Mouse (Mus musculus): ENCODE measurements around the gene Prom2. TPM values are rescaled to one million over a fixed set of nuclear protein-coding genes. Genes with fewer than 3 reads are reported as not detected.

Gene Prom2
- total and polyA plus RNA-seq, 3 experiments: not detected

GRCm38 (mm10) chr2:127482533-127482911, 58.7 kb downstream of the Prom2 start:
- Histone ChIP-seq H3K4me1 (ENCODE audit: control insufficient read depth in 1 of 2, insufficient read depth in 2 of 2, low read length in 2 of 2) (no peaks in the 10 kb centered on the region), H3K4me3 (ENCODE audit: control insufficient read depth in 1 of 2, insufficient read depth in 1 of 2, low read depth in 2 of 2, low read length in 2 of 2) (peak overlapping the region in 1 of 2 experiments; percentile 28; a peak in 1 of 4 replicates), H3K27me3 (ENCODE audit: control insufficient read depth in 1 of 2, insufficient read depth in 2 of 2, low read length in 2 of 2) (peaks cover 0 to 6% of the 10 kb centered on the region in 2 experiments; a peak in 2 of 4 replicates), H3K27ac (ENCODE audit: control insufficient read depth, low read depth, low read length) (no peak overlapping the region), H3K36me3 (ENCODE audit: control insufficient read depth in 1 of 2, insufficient read depth in 2 of 2, low read length in 2 of 2) (no peaks in the 10 kb centered on the region), H3K9me3 (replicated peaks; ENCODE audit: insufficient read depth, low read length) (no peaks in the 10 kb centered on the region), H3K9ac (ENCODE audit: control insufficient read depth, low read depth, low read length, poor library complexity, severe bottlenecking) (no peak overlapping the region), H3K79me2 (ENCODE audit: control insufficient read depth, insufficient read depth, low read length, poor library complexity) (no peaks in the 10 kb centered on the region)
- TF ChIP-seq SIN3A (IDR thresholded peaks at IDR 0.05; ENCODE audit: low read length) (no peak), USF1 (IDR thresholded peaks at IDR 0.05; ENCODE audit: low read depth, low read length) (no peak), MAZ (IDR thresholded peaks at IDR 0.05; ENCODE audit: low read depth, low read length) (no peak), ELF1 (IDR thresholded peaks at IDR 0.05; ENCODE audit: low read depth, low read length) (no peak), POLR2AphosphoS2 (IDR thresholded peaks at IDR 0.05; ENCODE audit: low read length) (no peak), GATA1 (IDR thresholded peaks at IDR 0.05; ENCODE audit: low read depth, low read length) (no peak), CTCF (IDR thresholded peaks at IDR 0.05 in 2 of 3, conservative IDR thresholded peaks at IDR 0.05 in 1 of 3; ENCODE audit: control insufficient read depth in 1 of 3, insufficient read depth in 1 of 3, low read depth in 2 of 3, low read length in 3 of 3, poor library complexity in 1 of 3, severe bottlenecking in 1 of 3) (no peak), CHD1 (IDR thresholded peaks at IDR 0.05; ENCODE audit: low read depth, low read length) (no peak), ETS1 (IDR thresholded peaks at IDR 0.05; ENCODE audit: low read depth, low read length) (no peak), RCOR1 (IDR thresholded peaks at IDR 0.05; ENCODE audit: low read depth, low read length) (no peak)
- DNase-seq (ENCODE audit: low read depth, low spot score): peak; percentile 37

- no peaks in the 10 kb centered on the region for H3K79me2 ChIP-seq (ENCODE audit: control insufficient read depth, insufficient read depth, low read length, poor library complexity)
- H3K27me3 ChIP-seq (ENCODE audit: control insufficient read depth in 1 of 2, insufficient read depth in 2 of 2, low read length in 2 of 2): peaks cover 0 to 6% of the 10 kb centered on the region in 2 experiments; a peak in 2 of 4 replicates
- no peaks in the 10 kb centered on the region for H3K4me1 ChIP-seq (ENCODE audit: control insufficient read depth in 1 of 2, insufficient read depth in 2 of 2, low read length in 2 of 2)
- peak overlapping the region in 1 of 2 experiments; percentile 26; a peak in 1 of 4 replicates for H3K4me3 ChIP-seq (ENCODE audit: control insufficient read depth in 1 of 2, insufficient read depth in 1 of 2, low read depth in 2 of 2, low read length in 2 of 2)
- TF ChIP-seq USF2 (IDR thresholded peaks at IDR 0.05; ENCODE audit: borderline replicate concordance in 1 of 2, insufficient read depth in 1 of 2, low read depth in 1 of 2, low read length in 2 of 2): no peak
- no peak for TF ChIP-seq SIN3A (IDR thresholded peaks at IDR 0.05; ENCODE audit: low read length)
- no peak for TF ChIP-seq ELF1 (IDR thresholded peaks at IDR 0.05; ENCODE audit: low read depth, low read length)
- TF ChIP-seq POLR2AphosphoS5 (IDR thresholded peaks at IDR 0.05; ENCODE audit: borderline replicate concordance, low read depth, low read length): no peak
- no peak for TF ChIP-seq ZMIZ1 (IDR thresholded peaks at IDR 0.05; ENCODE audit: low read depth, low read length)
- no peak for TF ChIP-seq MYB (IDR thresholded peaks at IDR 0.05; ENCODE audit: low read depth, low read length)
- TF ChIP-seq JUND (IDR thresholded peaks at IDR 0.05; ENCODE audit: low read depth, low read length): no peak
- no peak for TF ChIP-seq TCF12 (IDR thresholded peaks at IDR 0.05; ENCODE audit: low read depth, low read length)
- no peak for TF ChIP-seq ZKSCAN1 (IDR thresholded peaks at IDR 0.05; ENCODE audit: low read depth, low read length)
- no peak for TF ChIP-seq UBTF (IDR thresholded peaks at IDR 0.05; ENCODE audit: borderline replicate concordance, insufficient read depth, low read depth, low read length)
- no peak for TF ChIP-seq HCFC1 (IDR thresholded peaks at IDR 0.05; ENCODE audit: low read depth, low read length)
- H3K9me3 ChIP-seq (replicated peaks; ENCODE audit: insufficient read depth, low read length): no peaks in the 10 kb centered on the region
- H3K36me3 ChIP-seq (ENCODE audit: control insufficient read depth in 1 of 2, insufficient read depth in 2 of 2, low read length in 2 of 2): no peaks in the 10 kb centered on the region
- H3K27ac ChIP-seq (ENCODE audit: control insufficient read depth, low read depth, low read length): no peak overlapping the region
- no peak for DNase-seq (ENCODE audit: low read depth, low spot score)
- H3K9ac ChIP-seq (ENCODE audit: control insufficient read depth, low read depth, low read length, poor library complexity, severe bottlenecking): no peak overlapping the region; the same call in 1 of the 2 replicates
Measured at GRCm38 (mm10) chr2:127481841-127482532, 59.3 kb downstream of the Prom2 start.

Data from MEL (cell line).